Mouse (Mus musculus) adipose tissue, adult 10 weeks (tissue): Measurements from ENCODE around the gene Chst5. TPM values are rescaled to one million over a fixed set of nuclear protein-coding genes. Genes with fewer than 3 reads are reported as not detected.

Experiments used
- polyA plus RNA-seq: library from polyadenylated mRNA; stranded (reverse); fragments of 350-450 nt; fragmentation: Illumina TruSeq; extraction: RNeasy Lipid Tissue Mini Kit (QIAGEN cat#74804); gene quantifications from one replicate; pipeline ENCODE4 v1.2.3, GENCODE M21; 2014; ENCODE audit warnings: low read depth, low replicate concordance

Chst5 gene
- not detected for polyA plus RNA-seq

DNA sequence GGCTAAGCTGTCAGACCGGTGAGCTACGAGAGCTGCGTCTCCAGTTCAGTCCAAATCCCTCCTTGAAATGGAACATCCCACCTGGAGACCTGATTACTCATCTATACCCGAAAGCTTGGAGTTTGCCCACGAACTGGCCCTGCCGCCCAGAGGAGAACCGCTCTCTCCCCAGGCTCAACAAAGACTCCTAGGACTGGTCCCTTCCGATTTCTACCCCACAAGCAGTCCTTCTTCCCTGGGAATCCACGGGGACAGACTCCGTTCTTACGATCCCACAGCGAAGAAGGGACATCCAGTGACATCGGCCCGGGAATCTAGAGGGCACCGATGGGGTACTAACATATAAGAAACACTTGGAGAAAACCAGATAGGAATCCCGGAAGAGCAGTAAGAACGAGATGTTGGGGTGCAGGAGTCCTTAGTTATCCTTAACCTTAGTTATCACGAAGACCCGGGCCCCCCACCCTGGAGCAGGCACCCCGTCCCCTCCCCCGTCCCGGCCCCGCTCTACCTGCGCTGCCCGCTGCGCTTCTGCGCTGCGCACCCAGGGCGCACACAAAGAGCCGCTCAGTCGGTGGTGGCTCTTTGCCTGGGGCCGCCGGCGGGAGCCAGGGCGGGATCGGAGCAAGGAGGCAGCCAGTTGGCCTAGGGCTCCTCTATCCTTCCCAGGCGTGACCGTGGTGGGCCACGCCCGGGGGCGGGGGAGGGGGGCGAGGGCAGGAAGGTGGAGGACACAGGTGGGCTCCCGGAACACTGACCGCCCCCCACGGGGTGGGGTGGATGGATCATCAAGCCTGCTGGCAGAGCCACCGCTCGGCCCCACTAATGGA is at the start of gene Chst5:
Gene Chst5 (minus strand): TSS at position 827 of the 830 bp plus-strand sequence.

GRCm38 (mm10) chr8:111940171-111941100 is 30.2 kb upstream of the Chst5 start, which contains the start of gene Gabarapl2:
Gene Gabarapl2 (plus strand): TSS chr8:111940703.

DNA sequence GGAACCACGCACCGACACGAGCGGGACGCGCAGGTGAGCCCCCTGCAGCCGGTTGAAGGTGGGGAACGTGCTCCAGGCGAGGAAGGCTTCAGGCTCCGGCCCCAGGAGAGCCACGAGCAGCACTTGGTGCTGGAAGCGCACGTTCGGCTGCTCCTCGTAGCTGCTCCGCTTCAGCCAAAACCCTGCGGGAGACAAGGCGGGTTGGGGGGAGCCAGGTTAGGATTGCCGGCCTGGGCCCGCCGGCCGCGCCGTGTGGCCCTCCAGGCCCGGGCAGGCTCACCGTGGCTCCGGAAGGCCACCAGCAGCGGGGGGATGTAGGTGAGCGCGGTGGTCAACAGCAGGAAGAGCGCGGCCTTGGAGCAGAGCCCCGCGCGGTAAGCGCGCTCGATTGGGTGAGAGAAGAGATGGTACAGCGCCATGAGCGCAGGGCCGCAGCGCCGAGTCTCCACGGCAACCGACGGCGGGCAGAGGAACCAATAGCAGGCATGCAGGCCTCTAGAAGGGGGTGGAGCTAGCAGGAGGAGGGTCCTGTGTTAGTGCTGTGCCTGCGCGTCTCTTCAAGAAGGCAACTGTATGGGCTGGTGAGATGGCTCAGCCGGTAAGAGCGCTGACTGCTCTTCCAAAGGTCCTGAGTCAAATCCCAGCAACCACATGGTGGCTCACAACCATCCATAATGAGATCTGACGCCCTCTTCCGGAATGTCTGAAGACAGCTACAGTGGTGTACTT is 23.3 kb upstream of the Chst5 start, which contains the start of gene Tmem231:
Gene Tmem231 (minus strand): TSS at position 534 of the 729 bp plus-strand sequence.

DNA sequence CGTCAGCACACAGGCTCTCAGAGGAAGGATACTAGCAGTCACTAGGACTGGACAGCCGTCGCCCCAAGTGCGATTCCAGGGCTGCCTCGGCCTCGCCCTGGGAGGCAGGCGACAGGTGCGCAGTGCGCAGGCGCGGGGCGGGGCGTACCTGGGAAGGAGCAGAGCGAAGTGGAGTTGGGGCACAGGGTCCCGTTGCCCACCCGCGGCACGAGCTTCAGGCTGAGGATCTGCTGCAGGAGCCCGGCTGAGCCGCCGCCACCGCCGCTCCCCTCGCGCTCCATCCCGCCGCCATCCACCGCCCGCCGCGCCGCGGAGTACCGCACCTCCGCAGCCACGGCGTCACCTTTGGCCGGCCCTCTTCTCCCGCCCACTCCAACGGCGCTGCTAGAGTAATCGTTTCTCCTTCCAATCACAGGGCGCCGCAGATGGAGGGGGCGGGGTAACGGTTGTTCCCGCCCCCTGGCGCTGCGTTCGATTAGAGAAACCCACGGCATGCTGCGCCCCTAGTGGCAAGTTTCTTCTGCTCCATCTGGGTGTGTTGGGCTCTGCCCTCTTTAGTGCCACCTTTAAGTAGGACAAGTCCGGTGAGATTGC is 33.8 kb downstream of the Chst5 start, which contains the start of gene Tmem170:
Gene Tmem170 (minus strand): TSS at position 396 of the 594 bp plus-strand sequence.

GRCm38 (mm10) chr8:111853861-111854501 is 56.3 kb downstream of the Chst5 start, which contains the start of gene Cfdp1:
Gene Cfdp1 (minus strand): TSS chr8:111854291.

Other genes with a start within 250 kb of the Chst5 start
- 2.3 TPM for gene Ctrb1, start 219.4 kb downstream of the Chst5 start, polyA plus RNA-seq
- 27.1 TPM for gene Bcar1, start 166.6 kb downstream of the Chst5 start, polyA plus RNA-seq
- 80.8 TPM for gene Cfdp1, start 56.2 kb downstream of the Chst5 start, polyA plus RNA-seq
- 8.6 TPM for gene Tmem170, start 33.7 kb downstream of the Chst5 start, polyA plus RNA-seq
- 11.7 TPM for gene Tmem231, start 23.4 kb upstream of the Chst5 start, polyA plus RNA-seq
- 137 TPM for gene Gabarapl2, start 30.3 kb upstream of the Chst5 start, polyA plus RNA-seq
- gene Adat1, start 81.9 kb upstream of the Chst5 start, polyA plus RNA-seq: 5.9 TPM
- gene Kars, start 100.9 kb upstream of the Chst5 start, polyA plus RNA-seq: 61.8 TPM
- gene Terf2ip, start 101.0 kb upstream of the Chst5 start, polyA plus RNA-seq: 16.7 TPM
- gene Gm6793, start 104.6 kb upstream of the Chst5 start, polyA plus RNA-seq: not detected